Mouse (Mus musculus) embryonic facial prominence, embryonic 12.5 days (tissue): ENCODE measurements at regions not wholly inside any gene's neighbourhood (a gene's known extent, or its start where the extent isn't known, plus 50 kb on each side); places are given as distances from the start of the nearest gene placed in this dataset.

Experiments used
- ATAC-seq: fragments of 200-750 bp; cut with Nextera tagmentation; 2 replicates; pipeline ENCODE4 v1.8.0; 2017; ENCODE audit not compliant: insufficient number of reproducible peaks, insufficient read depth, low FRiP score, low TSS enrichment
- H3K27ac ChIP-seq: fragments of 300-500 bp; sonication (generic); 2 replicates; pipeline ENCODE4 v1.5.1; 2016; ENCODE audit warnings: mild to moderate bottlenecking
- H3K27me3 ChIP-seq: fragments of 300-500 bp; sonication (generic); 2 replicates; pipeline ENCODE4 v1.6.1; 2016; ENCODE audit warnings: mild to moderate bottlenecking, moderate library complexity
- H3K36me3 ChIP-seq: fragments of 300-500 bp; sonication (generic); 2 replicates; pipeline ENCODE4 v1.6.1; 2016; ENCODE audit warnings: mild to moderate bottlenecking
- H3K4me1 ChIP-seq: fragments of 300-500 bp; sonication (generic); 2 replicates; pipeline ENCODE4 v1.6.1; 2016
- H3K4me2 ChIP-seq: fragments of 300-500 bp; sonication (generic); replicated peaks from 2 replicates; pipeline ENCODE4 v1.6.1; 2016; ENCODE audit warnings: mild to moderate bottlenecking, moderate library complexity
- H3K4me3 ChIP-seq: fragments of 300-500 bp; sonication (generic); 2 replicates; pipeline ENCODE4 v1.5.1; 2016; ENCODE audit warnings: mild to moderate bottlenecking
- H3K9ac ChIP-seq: fragments of 300-500 bp; sonication (generic); 2 replicates; pipeline ENCODE4 v1.6.1; 2016; ENCODE audit warnings: mild to moderate bottlenecking, moderate library complexity
- H3K9me3 ChIP-seq: fragments of 300-500 bp; sonication (generic); 2 replicates; pipeline ENCODE4 v1.6.1; 2016; ENCODE audit warnings: mild to moderate bottlenecking, moderate library complexity
- WGBS: fragments of 180-500 bp; shearing (Covaris S2); methylation state at CpG from one replicate; pipeline ENCODE4 v1.1.7; 2016; 5-methylcytosine and 5-hydroxymethylcytosine counted together

GRCm38 (mm10) chr2:46678366-46678765, 1561.2 kb upstream of the Zeb2 start:
- H3K9ac ChIP-seq, result no peak overlapping the region
- WGBS, result 29% methylated on average over 2 of the region's 2 CpGs
- no peak overlapping the region for H3K27ac ChIP-seq
- H3K4me3 ChIP-seq, result no peak overlapping the region
- H3K4me2 ChIP-seq, result no peak overlapping the region
- no peaks in the 10 kb centered on the region for H3K36me3 ChIP-seq
- H3K27me3 ChIP-seq, result no peaks in the 10 kb centered on the region
- H3K9me3 ChIP-seq, result no peaks in the 10 kb centered on the region
- ATAC-seq, result no peak
- H3K4me1 ChIP-seq, result no peaks in the 10 kb centered on the region

DNA sequence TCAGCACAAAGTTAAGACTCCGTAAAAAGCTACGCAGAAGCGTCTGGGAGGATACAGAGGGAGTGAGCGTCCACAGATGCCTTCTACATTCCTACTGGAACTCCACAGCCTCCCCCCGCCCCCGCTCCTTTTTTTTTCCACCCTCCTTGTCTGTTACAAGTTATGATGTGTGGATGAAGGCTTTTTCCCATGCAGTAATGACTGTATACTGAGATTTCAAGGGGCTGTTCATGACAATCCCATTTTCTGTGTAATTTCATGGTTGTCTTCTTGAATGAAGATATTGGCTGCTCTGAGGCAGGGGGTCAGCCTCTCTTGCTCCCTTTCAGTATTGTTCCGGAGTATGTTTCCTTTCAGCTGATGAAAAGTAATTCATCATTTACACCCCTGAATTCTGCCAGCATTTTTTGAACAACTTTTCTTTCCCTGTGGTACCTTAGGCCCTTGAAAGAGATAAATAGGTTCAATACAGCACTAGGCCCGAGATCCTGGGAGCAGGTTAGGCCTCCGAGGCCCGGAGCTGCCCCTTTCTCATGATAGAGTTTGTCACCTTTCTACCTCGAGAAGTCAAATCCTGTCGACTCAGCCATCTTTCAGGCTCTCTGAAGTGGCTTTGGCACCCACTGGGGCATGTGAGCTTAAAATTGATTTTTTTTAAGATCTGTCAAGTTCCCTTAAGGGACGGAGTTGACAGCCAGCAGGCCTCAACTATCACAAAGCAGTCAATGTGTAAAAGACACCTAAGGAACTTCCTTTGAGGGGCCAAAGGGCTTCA, 1552.5 kb upstream of the Zeb2 start:
- Histone ChIP-seq H3K27ac (no peak overlapping the region), H3K9ac (no peak overlapping the region), H3K4me1 (no peaks in the 10 kb centered on the region), H3K9me3 (no peaks in the 10 kb centered on the region), H3K4me2 (no peak overlapping the region), H3K36me3 (no peaks in the 10 kb centered on the region), H3K4me3 (no peak overlapping the region), H3K27me3 (no peaks in the 10 kb centered on the region)
- 54% methylated on average over 13 of the region's 13 CpGs for WGBS
- ATAC-seq, result no peak

- no peaks in the 10 kb centered on the region for H3K36me3 ChIP-seq
- H3K27ac ChIP-seq, result no peak overlapping the region
- no peak overlapping the region for H3K4me2 ChIP-seq
- no peak for ATAC-seq
- H3K9ac ChIP-seq, result no peak overlapping the region
- H3K9me3 ChIP-seq, result no peaks in the 10 kb centered on the region
- no peaks in the 10 kb centered on the region for H3K4me1 ChIP-seq
- H3K27me3 ChIP-seq, result no peaks in the 10 kb centered on the region
- no peak overlapping the region for H3K4me3 ChIP-seq
- WGBS, result 40% methylated on average over 3 of the region's 3 CpGs
Measured at GRCm38 (mm10) chr2:46666990-46667337, 1549.8 kb upstream of the Zeb2 start.

GRCm38 (mm10) chr2:46666084-46666989, 1549.1 kb upstream of the Zeb2 start:
- Histone ChIP-seq H3K4me3 (no peak overlapping the region), H3K9me3 (no peaks in the 10 kb centered on the region), H3K9ac (no peak overlapping the region), H3K4me1 (no peaks in the 10 kb centered on the region), H3K36me3 (no peaks in the 10 kb centered on the region), H3K27ac (no peak overlapping the region), H3K27me3 (no peaks in the 10 kb centered on the region), H3K4me2 (no peak overlapping the region)
- ATAC-seq, result no peak
- WGBS, result 37% methylated on average over 10 of the region's 10 CpGs

DNA sequence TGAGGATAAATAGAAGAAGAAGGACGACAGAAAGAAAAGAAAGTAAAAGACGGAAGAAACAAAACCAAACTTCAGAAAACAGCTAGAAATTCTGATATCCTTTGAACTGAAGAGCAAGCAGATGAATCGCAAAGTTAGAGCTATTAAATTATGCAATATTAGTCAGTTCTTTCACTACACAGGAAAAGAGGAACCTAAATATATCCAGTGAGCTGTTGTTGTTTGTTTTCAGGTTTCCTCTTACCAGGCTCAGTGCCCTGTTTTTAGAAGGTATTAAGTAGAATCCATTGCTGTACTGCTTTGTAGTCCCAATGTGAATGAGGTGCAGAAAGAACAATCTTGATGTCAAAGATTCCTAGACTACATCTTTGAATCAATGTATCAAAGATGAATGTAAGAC, 1544.7 kb upstream of the Zeb2 start:
- H3K27me3 ChIP-seq, result no peaks in the 10 kb centered on the region
- H3K36me3 ChIP-seq, result no peaks in the 10 kb centered on the region
- no peak for ATAC-seq
- H3K9me3 ChIP-seq, result no peaks in the 10 kb centered on the region
- H3K4me1 ChIP-seq, result no peaks in the 10 kb centered on the region
- H3K4me3 ChIP-seq, result no peak overlapping the region
- H3K4me2 ChIP-seq, result no peak overlapping the region
- no peak overlapping the region for H3K27ac ChIP-seq
- H3K9ac ChIP-seq, result no peak overlapping the region
- 82% methylated on average over 3 of the region's 3 CpGs for WGBS

- WGBS, result 59% methylated on average over 3 of the region's 3 CpGs
- no peaks in the 10 kb centered on the region for H3K27me3 ChIP-seq
- ATAC-seq, result no peak
- no peaks in the 10 kb centered on the region for H3K4me1 ChIP-seq
- H3K4me2 ChIP-seq, result no peak overlapping the region
- H3K9ac ChIP-seq, result no peak overlapping the region
- H3K9me3 ChIP-seq, result no peaks in the 10 kb centered on the region
- no peak overlapping the region for H3K27ac ChIP-seq
- H3K4me3 ChIP-seq, result no peak overlapping the region
- no peaks in the 10 kb centered on the region for H3K36me3 ChIP-seq
Measured at GRCm38 (mm10) chr2:46660577-46660976, 1543.4 kb upstream of the Zeb2 start.

GRCm38 (mm10) chr2:46655289-46655688, 1538.1 kb upstream of the Zeb2 start:
- no peak for ATAC-seq
- no peak overlapping the region for H3K4me2 ChIP-seq
- H3K4me3 ChIP-seq, result no peak overlapping the region
- H3K9ac ChIP-seq, result no peak overlapping the region
- H3K27me3 ChIP-seq, result no peaks in the 10 kb centered on the region
- no peaks in the 10 kb centered on the region for H3K9me3 ChIP-seq
- H3K4me1 ChIP-seq, result no peaks in the 10 kb centered on the region
- H3K27ac ChIP-seq, result no peak overlapping the region
- 92% methylated on average over 1 of the region's 1 CpGs for WGBS
- no peaks in the 10 kb centered on the region for H3K36me3 ChIP-seq

GRCm38 (mm10) chr2:46652616-46653015, 1535.4 kb upstream of the Zeb2 start:
- no peak overlapping the region for H3K4me2 ChIP-seq
- 84% methylated on average over 1 of the region's 1 CpGs for WGBS
- no peak overlapping the region for H3K4me3 ChIP-seq
- H3K27ac ChIP-seq, result no peak overlapping the region
- no peaks in the 10 kb centered on the region for H3K4me1 ChIP-seq
- ATAC-seq, result no peak
- no peaks in the 10 kb centered on the region for H3K36me3 ChIP-seq
- H3K9ac ChIP-seq, result no peak overlapping the region
- H3K27me3 ChIP-seq, result no peaks in the 10 kb centered on the region
- no peaks in the 10 kb centered on the region for H3K9me3 ChIP-seq

- Histone ChIP-seq H3K9me3 (no peaks in the 10 kb centered on the region), H3K27ac (no peak overlapping the region), H3K4me2 (no peak overlapping the region), H3K9ac (no peak overlapping the region), H3K4me1 (no peaks in the 10 kb centered on the region), H3K27me3 (no peaks in the 10 kb centered on the region), H3K4me3 (no peak overlapping the region), H3K36me3 (no peaks in the 10 kb centered on the region)
- no peak for ATAC-seq
- WGBS, result 90% methylated on average over 2 of the region's 2 CpGs
Measured at GRCm38 (mm10) chr2:46646366-46646765, 1529.2 kb upstream of the Zeb2 start.

GRCm38 (mm10) chr2:46609217-46609616, 1492.0 kb upstream of the Zeb2 start:
- H3K9me3 ChIP-seq, result no peaks in the 10 kb centered on the region
- no peaks in the 10 kb centered on the region for H3K36me3 ChIP-seq
- no peak overlapping the region for H3K9ac ChIP-seq
- no peak overlapping the region for H3K27ac ChIP-seq
- no peak overlapping the region for H3K4me2 ChIP-seq
- ATAC-seq, result no peak
- H3K4me3 ChIP-seq, result no peak overlapping the region
- H3K27me3 ChIP-seq, result no peaks in the 10 kb centered on the region
- 80% methylated on average over 2 of the region's 2 CpGs for WGBS
- no peaks in the 10 kb centered on the region for H3K4me1 ChIP-seq

GRCm38 (mm10) chr2:46581773-46582172, 1464.6 kb upstream of the Zeb2 start:
- H3K9ac ChIP-seq, result no peak overlapping the region
- H3K4me2 ChIP-seq, result no peak overlapping the region
- WGBS, result 55% methylated on average over 2 of the region's 2 CpGs
- H3K27ac ChIP-seq, result no peak overlapping the region
- no peaks in the 10 kb centered on the region for H3K4me1 ChIP-seq
- H3K4me3 ChIP-seq, result no peak overlapping the region
- H3K36me3 ChIP-seq, result no peaks in the 10 kb centered on the region
- ATAC-seq, result no peak
- no peaks in the 10 kb centered on the region for H3K9me3 ChIP-seq
- H3K27me3 ChIP-seq, result no peaks in the 10 kb centered on the region

- H3K27me3 ChIP-seq, result no peaks in the 10 kb centered on the region
- no peak for ATAC-seq
- no peak overlapping the region for H3K27ac ChIP-seq
- H3K36me3 ChIP-seq, result no peaks in the 10 kb centered on the region
- no peak overlapping the region for H3K4me3 ChIP-seq
- H3K4me2 ChIP-seq, result no peak overlapping the region
- no peaks in the 10 kb centered on the region for H3K9me3 ChIP-seq
- no peaks in the 10 kb centered on the region for H3K4me1 ChIP-seq
- no peak overlapping the region for H3K9ac ChIP-seq
- WGBS, result 83% methylated on average over 2 of the region's 2 CpGs
Measured at GRCm38 (mm10) chr2:46570416-46570815, 1453.2 kb upstream of the Zeb2 start.
